Mouse (Mus musculus) spleen, postnatal 10 days (tissue): Measurements from ENCODE around the gene Olfr1338.
A peak's percentile ranks its signal among the peaks of the same experiment; 100 is the strongest.
"Not testable (repeated sequence)": the region's sequence is repeated elsewhere in the genome, so short reads cannot be mapped to it uniquely, and the experiment has no call there.

Experiments
- DNase-seq, 2 experiments: peaks; one replicate each; pipeline ENCODE4 v3.0.0; 2021 to 2022; ENCODE audit warnings: low spot score in 2 of 2

The Olfr1338 gene

GRCm38 (mm10) chr4:118758637-118759036, at the start of gene Olfr1338:
TSS of gene Olfr1338 (minus strand) at chr4:118758737.
- no peak for DNase-seq

- not testable (repeated sequence) for DNase-seq
These were observed 34.3 kb upstream of the Olfr1338 start for GRCm38 (mm10) chr4:118792796-118793195.

GRCm38 (mm10) chr4:118782486-118782885, 23.9 kb upstream of the Olfr1338 start, which contains the start of gene Olfr1337:
TSS of gene Olfr1337 (minus strand) at chr4:118782586.
- DNase-seq, result no peak

- no peak for DNase-seq
These were observed 16.7 kb downstream of the Olfr1338 start for GRCm38 (mm10) chr4:118741881-118742280.

- DNase-seq, result no peak
These were observed 17.4 kb downstream of the Olfr1338 start for GRCm38 (mm10) chr4:118740988-118741698.

- DNase-seq, result no peak
These were observed 19.0 kb downstream of the Olfr1338 start for GRCm38 (mm10) chr4:118739574-118739973.

GRCm38 (mm10) chr4:118731875-118732274, 26.7 kb downstream of the Olfr1338 start, which contains the start of gene Olfr1339:
TSS of gene Olfr1339 (plus strand) at chr4:118732175.
- no peak for DNase-seq

- peak in 1 of 2 experiments; percentile 25 for DNase-seq
These were observed 36.6 kb downstream of the Olfr1338 start for GRCm38 (mm10) chr4:118721742-118722483.

GRCm38 (mm10) chr4:118719838-118720237, 38.7 kb downstream of the Olfr1338 start, which contains the start of gene Olfr1340:
TSS of gene Olfr1340 (plus strand) at chr4:118720138.
- DNase-seq, result no peak

- DNase-seq, result no peak
These were observed 46.9 kb downstream of the Olfr1338 start for GRCm38 (mm10) chr4:118711656-118712055.

GRCm38 (mm10) chr4:118708086-118708485, 50.5 kb downstream of the Olfr1338 start:
- DNase-seq, result no peak

- no peak for DNase-seq
These were observed 55.3 kb downstream of the Olfr1338 start, which contains the start of gene Olfr1341 for GRCm38 (mm10) chr4:118703223-118703622. TSS of gene Olfr1341 (plus strand) at chr4:118703523.
